Mouse (Mus musculus) skeletal muscle tissue, adult 2 months (tissue): ENCODE results near the gene Map7d1.

Experiments used
- DNase-seq: peaks from one replicate; pipeline ENCODE4 v3.0.0-alpha.2; 2012; ENCODE audit warnings: low read depth, low spot score

Map7d1 gene

GRCm38 (mm10) chr4:126202303-126203181 lies 53.6 kb downstream of the Map7d1 start, which contains the start of gene Thrap3:
Gene Thrap3 (minus strand): TSS chr4:126202760.
- peak; percentile 99 for DNase-seq

DNA sequence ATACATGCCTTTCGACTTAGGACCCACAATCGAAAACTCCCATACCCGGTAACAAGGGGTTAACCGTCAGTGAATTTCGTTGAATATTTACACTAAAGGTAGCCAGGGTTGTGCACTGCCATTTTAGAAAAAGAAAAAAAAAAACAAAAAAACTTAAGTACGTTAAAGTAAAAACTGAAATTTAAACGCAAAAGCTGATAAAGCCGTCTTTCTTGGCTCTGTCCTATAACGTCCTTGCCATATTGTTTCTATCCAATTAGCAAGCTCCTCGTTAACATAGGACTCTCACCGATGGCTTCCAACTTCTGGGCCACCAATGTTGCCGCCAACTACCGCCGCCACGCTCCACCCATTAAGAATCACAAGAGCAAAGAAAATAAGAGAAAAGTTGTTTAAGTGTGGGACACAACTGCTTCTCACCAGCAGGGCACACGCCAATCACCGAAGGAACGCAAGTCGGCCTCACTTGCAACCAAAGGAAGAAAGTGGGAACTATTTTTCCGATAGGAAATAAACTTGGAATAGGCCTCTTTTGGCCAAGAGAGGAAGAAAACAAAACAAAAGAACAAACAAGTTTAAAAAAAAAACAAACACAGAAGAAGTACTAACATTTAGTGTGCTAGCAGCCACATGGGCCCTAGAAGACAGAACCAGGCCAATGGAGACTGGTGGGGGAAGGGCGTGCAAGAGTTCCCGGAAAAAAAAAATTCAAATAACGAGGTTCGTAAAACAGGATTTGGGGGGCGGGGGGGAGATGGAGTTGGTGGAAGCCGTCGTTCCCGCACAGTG lies 54.4 kb downstream of the Map7d1 start:
- no peak for DNase-seq

DNA sequence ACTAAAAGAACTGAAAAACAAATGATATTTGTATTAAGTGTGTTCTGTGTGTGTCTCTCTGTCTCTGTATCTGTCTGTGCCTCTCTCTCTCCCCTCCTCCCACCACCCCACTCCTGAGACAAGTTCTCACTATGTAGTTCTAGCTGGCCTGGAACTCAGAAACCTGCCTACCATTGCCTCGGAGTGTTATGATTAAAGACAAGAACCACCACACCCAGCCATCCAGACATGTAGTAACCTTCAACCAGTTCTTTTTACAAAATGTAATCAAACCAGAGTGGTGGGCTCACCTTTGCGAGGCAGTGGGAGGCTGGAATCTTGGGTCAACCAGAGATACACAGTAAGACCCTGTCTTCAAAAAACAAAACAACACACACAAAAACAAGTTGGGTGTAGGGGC lies 55.5 kb downstream of the Map7d1 start:
- no peak for DNase-seq

DNA sequence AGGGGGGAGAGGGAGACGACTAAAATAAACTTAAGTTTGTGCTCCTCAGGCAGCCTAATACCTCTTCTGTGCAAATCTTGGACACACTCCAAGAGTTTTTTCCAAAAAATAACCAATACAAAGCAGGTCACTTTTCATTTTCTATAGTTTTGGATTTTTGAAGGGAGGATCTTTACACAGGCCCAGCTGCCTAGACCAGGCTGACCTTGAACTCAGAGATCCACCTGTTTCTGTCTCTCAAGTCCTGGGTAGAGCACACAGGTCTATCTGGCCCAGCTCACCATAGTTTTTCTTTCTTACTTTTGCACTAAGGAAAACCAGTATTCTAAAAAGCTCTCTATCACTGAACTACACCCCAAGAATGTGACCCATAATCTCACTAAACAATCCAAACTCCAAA lies 56.1 kb downstream of the Map7d1 start:
- no peak for DNase-seq

DNA sequence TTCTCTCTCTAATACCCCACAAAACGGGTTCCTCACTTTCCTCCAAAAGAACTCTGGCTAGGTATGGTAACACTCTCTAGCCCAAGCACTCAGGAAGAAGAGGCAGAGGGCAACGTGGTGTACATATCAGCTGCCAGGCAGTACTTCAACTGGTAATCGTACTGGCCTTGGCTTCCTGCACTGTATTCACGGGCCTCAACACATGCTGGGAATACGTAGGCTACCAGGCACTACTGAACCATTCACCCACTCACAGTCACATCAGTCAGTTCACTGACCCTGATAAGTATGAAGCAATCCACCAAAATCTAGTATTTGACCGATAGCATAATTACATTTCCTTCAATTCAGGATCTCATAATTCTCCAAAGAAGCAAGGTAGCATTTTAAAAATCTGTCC lies 56.6 kb downstream of the Map7d1 start:
- no peak for DNase-seq

GRCm38 (mm10) chr4:126197485-126197884 lies 58.7 kb downstream of the Map7d1 start:
- DNase-seq: no peak

GRCm38 (mm10) chr4:126194916-126195315 lies 61.2 kb downstream of the Map7d1 start:
- no peak for DNase-seq

- no peak for DNase-seq
These were observed 61.9 kb downstream of the Map7d1 start for GRCm38 (mm10) chr4:126194216-126194615.

GRCm38 (mm10) chr4:126190636-126191035 lies 65.5 kb downstream of the Map7d1 start:
- DNase-seq: no peak

GRCm38 (mm10) chr4:126187096-126187495 lies 69.0 kb downstream of the Map7d1 start:
- DNase-seq: no peak

- DNase-seq: no peak
These were observed 73.1 kb downstream of the Map7d1 start for GRCm38 (mm10) chr4:126183034-126183433.
